Comparison of ENCODE assay signal across 8 mouse cellular contexts in the genomic region with DNA sequence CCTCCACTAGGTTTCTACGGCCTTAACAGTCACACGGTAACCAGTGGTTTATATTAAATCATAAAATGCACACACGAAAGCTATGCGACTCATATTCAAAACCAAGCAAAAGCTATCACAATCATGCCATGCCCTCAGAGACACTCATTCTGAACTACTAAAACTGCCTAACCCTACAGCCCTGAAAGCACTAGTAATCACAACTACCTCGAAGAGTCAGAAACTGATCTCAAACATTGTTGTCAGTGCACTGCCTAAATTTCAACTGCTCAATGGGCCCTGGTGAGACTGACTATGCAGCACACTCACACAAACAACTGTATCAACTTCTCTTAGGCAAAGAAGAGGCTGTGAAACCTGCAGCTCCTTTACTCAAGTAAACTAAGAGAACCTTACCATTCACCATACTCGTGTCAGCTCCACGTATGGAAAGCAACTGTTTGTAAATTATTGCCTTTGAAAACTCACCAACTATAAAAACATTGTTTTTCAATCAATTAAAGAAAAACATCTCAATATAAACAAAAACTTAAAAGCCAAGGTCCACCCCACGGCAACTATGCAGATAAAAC. TPM values are rescaled to one million over a fixed set of nuclear protein-coding genes. Genes with fewer than 3 reads are reported as not detected.
A peak's percentile ranks its signal among the peaks of the same experiment; 100 is the strongest.
DNase-seq lines count a peak whose midpoint lies in the region; ATAC-seq and TF ChIP-seq lines count a peak whose summit lies in the region.

No protein-coding gene starts in this region.

- H3K36me3 ChIP-seq in heart, embryonic 10.5 days = no peaks in the 10 kb centered on the region
- peaks cover 17% of the 10 kb centered on the region for H3K36me3 ChIP-seq in G1E (replicated peaks)
- peaks cover 24% of the 10 kb centered on the region for H3K36me3 ChIP-seq in forebrain, embryonic 10.5 days (replicated peaks)
- H3K36me3 ChIP-seq in myocyte (ENCODE audit: control insufficient read depth, insufficient read depth) = no peaks in the 10 kb centered on the region

- H3ac ChIP-seq in myocyte (ENCODE audit: control insufficient read depth, insufficient read length) = no peak overlapping the region

- H3K27me3 ChIP-seq in heart, embryonic 10.5 days (ENCODE audit: insufficient read depth, poor library complexity, severe bottlenecking) = no peaks in the 10 kb centered on the region
- H3K27me3 ChIP-seq in G1E (ENCODE audit: insufficient read depth, low read length) (no peaks in the 10 kb centered on the region), myocyte (ENCODE audit: control insufficient read depth, insufficient read depth, insufficient read length) (no peaks in the 10 kb centered on the region)
- no peaks in the 10 kb centered on the region for H3K27me3 ChIP-seq in forebrain, embryonic 10.5 days (ENCODE audit: poor library complexity, severe bottlenecking)

- H3K4me3 ChIP-seq in heart, embryonic 10.5 days = peak overlapping the region; percentile 86
- H3K4me3 ChIP-seq in G1E (ENCODE audit: low read depth, low read length) = peak overlapping the region; percentile 88
- peak overlapping the region; percentile 86 for H3K4me3 ChIP-seq in forebrain, embryonic 10.5 days
- H3K4me3 ChIP-seq in myocyte = peak overlapping the region; percentile 71

- peaks cover 56% of the 10 kb centered on the region for H3K79me2 ChIP-seq in myocyte (ENCODE audit: control insufficient read depth, insufficient read depth)

- H3K4me2 ChIP-seq in myocyte (ENCODE audit: low read depth) = peak overlapping the region; percentile 99

- no peak for ATAC-seq in G1E (ENCODE audit: extremely low read depth, insufficient number of reproducible peaks, low FRiP score, poor library complexity, severe bottlenecking)

- H3K9me3 ChIP-seq in heart, embryonic 10.5 days = no peaks in the 10 kb centered on the region
- H3K9me3 ChIP-seq in G1E (replicated peaks) = no peaks in the 10 kb centered on the region
- no peaks in the 10 kb centered on the region for H3K9me3 ChIP-seq in forebrain, embryonic 10.5 days

- no peak for DNase-seq in heart, embryonic 10.5 days (ENCODE audit: low spot score)
- no peak for DNase-seq in heart, adult 8-10 months (ENCODE audit: low spot score)
- no peak for DNase-seq in G1E (ENCODE audit: low spot score)
- DNase-seq in forebrain, embryonic 10.5 days (ENCODE audit: extremely low spot score, low spot score) = no peak
- peak; percentile 46 for DNase-seq in kidney, adult 9 months
- no peak for DNase-seq in testis, postnatal 14 days (ENCODE audit: low spot score)
- DNase-seq in layer of hippocampus, adult 8-10 months (ENCODE audit: low spot score in 2 of 2) = no peak

- no peaks in the 10 kb centered on the region for H3K4me1 ChIP-seq in heart, embryonic 10.5 days
- H3K4me1 ChIP-seq in G1E (ENCODE audit: insufficient read depth, low read depth, low read length) = peaks cover 27% of the 10 kb centered on the region
- H3K4me1 ChIP-seq in forebrain, embryonic 10.5 days = peaks cover 36% of the 10 kb centered on the region

- H3K27ac ChIP-seq in heart, embryonic 10.5 days = peak overlapping the region; percentile 100
- peak overlapping the region; percentile 100 for H3K27ac ChIP-seq in forebrain, embryonic 10.5 days

- 46% methylated on average over 8 of the region's 8 CpGs for WGBS in heart, embryonic 10.5 days
- 50% methylated on average over 8 of the region's 8 CpGs for WGBS in forebrain, embryonic 10.5 days

- TF ChIP-seq CTCF in G1E (IDR thresholded peaks at IDR 0.05; ENCODE audit: low read depth, low read length) = no peak

- no peak for TF ChIP-seq POLR2A in myocyte (IDR thresholded peaks at IDR 0.05; ENCODE audit: insufficient read length, low read depth)

TF ChIP-seq in myocyte, 11 proteins besides CTCF, POLR2A, EP300 and RAD21:
- TF ChIP-seq SRF (IDR thresholded peaks at IDR 0.05; ENCODE audit: control insufficient read depth, insufficient read length, low read depth) = no peak
- no peak for TF ChIP-seq CEBPB (IDR thresholded peaks at IDR 0.05; ENCODE audit: insufficient read depth, poor library complexity, severe bottlenecking)
- TF ChIP-seq REST (IDR thresholded peaks at IDR 0.05; ENCODE audit: insufficient read depth, insufficient read length) = no peak
- TF ChIP-seq TCF12 (IDR thresholded peaks at IDR 0.05; ENCODE audit: insufficient read depth, poor library complexity, severe bottlenecking) = no peak
- TF ChIP-seq MAX (IDR thresholded peaks at IDR 0.05; ENCODE audit: low read depth) = no peak
- TF ChIP-seq TCF3 (IDR thresholded peaks at IDR 0.05; ENCODE audit: insufficient read length, low read depth) = no peak
- no peak for TF ChIP-seq POLR2AphosphoS2 (IDR thresholded peaks at IDR 0.05; ENCODE audit: insufficient read length, low read depth)
- TF ChIP-seq MYOG (IDR thresholded peaks at IDR 0.05; ENCODE audit: control insufficient read depth in 1 of 3, insufficient read depth in 1 of 3, insufficient read length in 2 of 3, low read depth in 2 of 3) = no peak
- TF ChIP-seq E2F4 (IDR thresholded peaks at IDR 0.05; ENCODE audit: insufficient read depth) = no peak
- no peak for TF ChIP-seq MYOD1 (IDR thresholded peaks at IDR 0.05; ENCODE audit: control insufficient read depth in 1 of 3, insufficient read length in 2 of 3, low read depth in 2 of 3)
- TF ChIP-seq USF1 (IDR thresholded peaks at IDR 0.05; ENCODE audit: low read depth) = no peak
TF ChIP-seq in myocyte: peak in this region for 0.

RNA-seq across cellular contexts. Expression of a gene that starts 1.9 kb away (rescaled TPM):
- 60.0 and 70.3 TPM in 2 replicates for polyA plus RNA-seq in heart, embryonic 10.5 days (2016; fragmentation: Nextera tagmentation; extraction: Ambion mirVana)
- total RNA-seq in heart, adult 8-10 months (2022) = 10 to 100 TPM; 25.5 to 32.2 (median 30.5) TPM
- 162 and 176 TPM in 2 replicates for total RNA-seq in G1E (2014; fragmentation: Nextera tagmentation)
- total RNA-seq in G1E (2017) = 121 and 140 TPM in 2 replicates
- polyA plus RNA-seq in G1E (2012) = 5.5 and 6.7 TPM in 2 replicates
- 118 and 119 TPM in 2 replicates for polyA plus RNA-seq in forebrain, embryonic 10.5 days (2016; fragmentation: Nextera tagmentation; extraction: Ambion mirVana)
- polyA plus RNA-seq in myocyte (2012; fragmentation: generic; extraction: Trizol) = 2.2 TPM
- 10 to 100 TPM; 63.4 to 86.8 (median 73.1) TPM for total RNA-seq in layer of hippocampus, adult 8-10 months (2022)
